Mouse (Mus musculus) lung, adult 2 months (tissue): Measurements from ENCODE around the gene Rps6ka1.

Source experiments
- CTCF ChIP-seq: fragments of 200-500 bp; IDR thresholded peaks from 2 replicates; pipeline ENCODE4 v1.5.1; 2011; ENCODE audit warnings: mild to moderate bottlenecking, low read length, control low read depth; ENCODE audit not compliant: insufficient read depth
- POLR2A ChIP-seq: fragments of 200-500 bp; IDR thresholded peaks from 2 replicates; pipeline ENCODE4 v1.6.1; 2011; ENCODE audit warnings: low read depth, mild to moderate bottlenecking, control low read depth, low read length, borderline replicate concordance; ENCODE audit errors: extremely low read depth

- TF ChIP-seq POLR2A, result no peak
- no peak; the same call in 1 of the 2 replicates for TF ChIP-seq CTCF
These were observed 43.8 kb upstream of the Rps6ka1 start for GRCm38 (mm10) chr4:133931349-133931748.
